Mouse (Mus musculus) MEL-GATA-1-ER (cell line): ENCODE measurements around the gene Fam32a.
A peak's percentile ranks its signal among the peaks of the same experiment; 100 is the strongest.

Experiments used
- DNase-seq: peaks from one replicate; pipeline ENCODE4 v3.0.0-alpha.2; 2012; ENCODE audit warnings: low read depth; ENCODE audit errors: extremely low read depth

The Fam32a gene

DNA sequence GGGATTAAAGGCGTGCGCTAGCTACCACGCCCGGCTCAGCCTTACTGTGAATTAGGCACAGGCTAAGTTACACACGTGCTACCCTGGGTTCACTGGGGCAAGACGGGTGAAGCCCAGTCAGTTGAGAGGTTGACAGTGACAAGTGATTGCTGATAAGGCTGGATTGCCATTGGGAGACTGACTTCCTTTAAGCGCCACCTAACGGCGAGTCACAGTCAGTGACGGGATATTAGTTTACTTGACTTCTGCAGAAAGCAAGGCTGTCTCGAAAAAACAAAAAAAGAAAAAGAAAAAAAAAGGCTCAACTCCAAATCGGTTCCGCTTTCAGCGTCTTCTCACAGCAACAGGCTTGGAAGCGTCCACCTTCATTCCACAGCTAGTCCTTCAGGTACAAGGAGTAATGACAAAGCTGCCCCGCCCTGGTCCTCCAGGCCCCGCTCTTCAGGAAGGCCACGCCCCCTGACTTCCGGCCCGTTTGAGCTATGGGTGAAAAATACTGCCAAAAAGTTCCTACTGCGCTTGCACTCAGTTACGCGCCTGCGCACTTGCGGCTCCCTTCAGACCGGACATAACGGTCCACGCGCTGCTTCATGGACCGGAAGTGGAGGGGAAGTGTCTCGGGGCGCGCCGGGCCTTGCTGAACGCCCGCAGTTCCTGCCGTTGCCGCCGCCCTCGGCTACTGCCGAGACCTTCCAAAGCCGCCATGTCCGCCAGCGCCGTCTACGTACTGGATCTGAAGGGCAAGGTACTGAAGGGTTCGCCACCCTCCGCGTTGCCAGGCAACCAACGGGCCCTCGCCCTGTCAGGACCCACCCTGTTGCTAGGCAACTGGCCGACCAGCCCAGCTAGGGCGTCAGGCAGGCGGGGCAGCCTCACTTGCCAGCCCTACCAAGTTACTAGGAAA lies 20.2 kb downstream of the Fam32a start, which contains the start of gene Ap1m1:
Gene Ap1m1, plus strand, starts transcription at position 520 of the 904 bp plus-strand sequence.
- peak; percentile 95 for DNase-seq

DNA sequence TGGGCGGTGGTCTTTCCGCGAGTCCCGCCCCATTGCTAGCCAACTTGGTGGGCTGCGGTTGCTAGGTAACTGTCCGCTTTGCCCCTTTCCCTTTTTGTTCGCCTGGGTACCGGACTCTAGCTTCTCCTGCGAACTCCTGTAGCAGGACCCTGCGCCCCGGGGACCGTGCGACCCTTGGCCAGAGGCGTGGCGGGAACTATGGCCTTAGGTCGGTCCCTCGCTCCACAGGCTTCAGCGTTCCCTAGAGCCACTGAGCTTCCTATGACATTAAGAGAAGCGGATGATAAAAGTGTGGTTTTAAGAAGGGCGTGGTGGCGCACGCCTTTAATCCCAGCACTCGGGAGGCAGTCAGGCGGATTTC lies 20.9 kb downstream of the Fam32a start:
- no peak for DNase-seq

DNA sequence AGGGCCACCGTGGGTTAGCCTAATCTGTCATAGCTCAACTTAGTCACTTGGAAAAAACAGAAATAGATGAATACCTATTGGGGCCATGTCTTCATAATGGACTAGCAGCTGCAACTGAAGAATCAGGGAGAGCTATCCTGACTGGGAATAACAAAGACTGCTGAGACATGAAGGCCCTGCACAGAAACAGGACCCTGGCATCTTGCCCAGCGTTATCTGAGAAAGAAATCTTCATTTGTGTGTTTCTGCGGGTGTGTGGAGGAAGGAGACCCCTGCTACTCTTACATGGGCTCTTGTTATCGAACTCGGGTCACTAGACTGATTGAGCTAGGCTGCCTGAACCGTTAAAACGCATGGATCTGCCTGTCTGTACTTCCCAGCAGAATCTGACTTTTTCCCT lies 21.4 kb downstream of the Fam32a start:
- no peak for DNase-seq

DNA sequence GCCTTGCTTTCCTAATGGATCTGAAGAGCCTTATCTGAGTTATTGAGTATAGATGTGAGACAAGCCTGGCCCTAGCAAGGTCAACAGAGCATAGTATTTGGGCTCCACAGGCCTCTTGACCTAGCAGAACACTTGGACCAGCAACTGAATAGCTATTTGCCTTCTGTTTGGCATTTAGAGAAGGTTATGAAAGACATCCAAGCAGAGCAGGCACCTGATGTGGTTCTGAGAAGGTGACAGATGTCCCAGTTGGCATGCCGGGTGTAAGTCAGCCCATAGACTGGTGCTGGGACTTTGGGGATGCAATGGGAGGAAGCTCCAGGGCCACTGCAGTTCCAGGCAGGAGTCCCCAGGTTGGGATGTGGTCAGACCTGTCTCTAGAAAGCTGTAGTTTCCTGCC lies 22.7 kb downstream of the Fam32a start:
- no peak for DNase-seq

DNA sequence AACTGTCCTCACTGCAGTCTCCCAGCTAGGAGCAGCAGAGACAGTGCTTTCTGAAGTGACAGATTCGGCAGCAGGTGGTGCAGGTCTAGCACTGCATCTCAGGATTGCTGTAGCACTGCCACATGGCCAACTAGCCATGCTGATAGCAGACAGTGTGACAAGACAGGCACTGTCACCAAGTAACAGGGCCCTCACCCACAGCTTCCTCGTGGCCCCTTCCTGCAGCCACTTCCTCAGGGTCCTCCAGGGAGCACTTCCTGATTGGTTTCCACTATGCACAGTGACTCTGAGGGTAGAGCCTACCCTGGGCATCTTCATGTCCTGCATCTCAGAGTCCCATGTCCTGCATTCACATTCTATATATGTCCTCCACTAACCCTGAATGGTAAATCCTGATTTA lies 25.1 kb downstream of the Fam32a start:
- DNase-seq: no peak

DNA sequence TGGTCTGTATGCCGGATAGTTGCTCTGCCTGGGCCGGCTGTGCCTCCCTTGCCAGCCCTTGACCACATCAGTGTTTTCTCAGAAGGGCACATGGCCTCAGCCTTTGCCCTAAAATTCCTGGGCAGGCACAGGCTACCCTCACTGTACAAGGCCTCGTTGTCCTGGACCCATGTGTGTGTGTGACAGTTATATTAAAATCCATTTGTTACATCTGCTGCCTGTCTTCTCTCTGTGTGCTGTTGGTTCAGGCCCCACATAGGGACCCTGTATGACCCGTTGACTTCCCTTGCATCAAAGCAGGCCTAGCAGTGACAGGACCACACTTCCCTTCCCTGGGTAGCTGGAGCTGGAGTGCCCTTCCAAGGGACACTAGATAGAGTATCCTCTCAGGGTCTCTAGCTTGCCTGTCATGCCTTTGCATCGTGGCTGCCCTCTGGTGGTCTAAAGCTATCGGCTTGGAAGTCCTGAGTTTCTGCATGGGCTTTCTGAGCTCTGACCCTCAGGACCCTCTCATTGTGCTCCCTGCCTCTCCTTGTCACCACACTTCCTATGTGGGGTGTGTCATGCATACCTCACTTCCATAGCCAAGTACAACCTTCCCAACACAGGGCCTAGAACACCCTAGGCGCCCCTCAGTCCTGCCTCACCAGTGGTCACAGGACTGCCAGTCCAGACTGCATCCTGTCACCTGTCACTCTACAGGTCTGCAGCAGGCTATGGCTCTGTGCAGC lies 37.8 kb downstream of the Fam32a start:
- DNase-seq: no peak

DNA sequence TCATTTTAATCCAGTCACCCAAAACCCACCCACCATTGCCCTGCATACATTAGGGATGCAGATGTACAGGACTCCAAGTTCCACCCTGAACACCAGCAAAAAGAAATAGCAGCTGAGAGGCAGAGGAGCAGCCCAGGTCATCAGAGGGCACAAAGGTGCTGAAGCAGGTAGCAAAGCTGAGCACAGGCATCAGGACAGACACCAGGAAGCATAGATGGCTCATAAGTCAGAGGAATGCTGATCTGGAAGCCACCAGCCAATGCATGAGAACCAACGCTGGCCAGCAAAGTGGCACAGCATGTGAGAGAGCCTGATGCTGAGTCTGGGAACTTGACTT lies 38.3 kb downstream of the Fam32a start:
- DNase-seq: no peak

DNA sequence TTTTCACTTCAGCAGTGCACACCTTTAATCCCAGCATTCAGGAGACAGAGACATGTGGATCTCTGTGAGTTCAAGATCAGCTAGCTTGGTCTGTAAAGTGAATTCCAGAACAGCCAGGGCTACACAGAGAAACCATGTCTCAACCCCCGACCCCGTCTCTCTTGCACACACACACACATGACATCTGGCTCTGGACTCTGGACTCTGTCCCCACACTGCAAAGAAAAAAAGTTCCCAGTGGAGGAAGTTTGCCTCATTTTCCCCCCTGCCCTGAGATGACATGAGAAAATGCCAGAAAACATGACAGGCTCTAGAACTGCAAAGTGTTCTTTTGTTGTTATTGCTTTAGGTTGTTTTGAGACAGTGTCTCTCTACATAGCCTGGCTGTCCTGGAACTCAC lies 40.3 kb downstream of the Fam32a start:
- no peak for DNase-seq

DNA sequence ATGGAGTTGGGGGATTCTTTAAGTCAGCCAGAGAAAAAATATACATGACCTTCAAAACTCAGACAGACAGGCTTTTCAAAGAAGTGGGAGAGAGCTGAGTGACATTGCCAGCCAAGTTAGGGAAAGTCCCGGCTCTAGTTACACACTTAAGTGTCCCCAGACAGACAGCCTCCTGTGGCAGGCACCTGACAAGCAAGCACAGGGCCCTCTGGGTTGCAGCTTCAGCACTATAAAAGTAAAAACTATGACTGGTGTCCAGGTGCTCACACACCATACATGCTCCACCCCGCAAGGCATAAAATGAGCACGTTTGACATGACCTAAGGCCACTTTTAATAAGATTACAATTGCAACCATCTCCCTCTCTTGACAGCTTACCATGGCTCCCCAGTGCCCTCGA lies 41.1 kb downstream of the Fam32a start:
- no peak for DNase-seq

DNA sequence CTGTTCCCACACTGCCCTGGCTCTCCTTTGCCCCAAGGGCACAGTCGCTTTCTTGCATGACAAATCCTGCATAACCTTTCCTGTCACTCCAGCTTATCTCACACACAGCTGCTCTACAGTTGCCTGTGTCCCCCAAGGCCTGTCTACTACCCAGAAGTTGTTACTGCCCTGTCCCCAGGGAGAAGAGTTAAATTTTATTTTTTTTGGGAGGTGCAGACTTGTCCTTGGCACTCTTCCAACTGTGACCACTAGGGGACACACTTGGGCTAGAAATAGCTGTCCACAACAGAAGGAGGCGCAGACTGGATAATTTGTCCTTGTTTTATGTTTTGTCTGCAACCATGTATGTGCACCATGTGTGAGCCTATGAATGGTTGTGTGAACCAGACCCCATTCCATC lies 41.5 kb downstream of the Fam32a start:
- DNase-seq: no peak

DNA sequence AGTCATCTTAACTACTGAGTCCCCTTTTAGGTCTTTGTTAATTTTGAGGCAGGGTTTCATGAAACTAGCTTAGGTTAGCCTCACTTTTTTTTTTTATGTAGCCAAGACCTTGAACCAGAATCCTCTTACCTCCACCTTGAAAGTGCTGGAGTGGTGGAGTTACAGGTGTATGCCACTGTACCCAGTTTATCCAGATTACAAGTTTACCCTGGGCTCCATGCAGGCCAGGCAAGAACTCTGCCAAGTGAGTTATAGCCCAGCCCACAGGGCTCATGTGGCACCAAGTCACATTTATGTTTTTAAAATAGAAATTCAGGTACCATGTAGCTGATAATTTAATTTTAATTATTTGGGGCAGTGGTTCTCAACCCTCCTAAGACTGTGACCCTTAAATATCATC lies 41.9 kb downstream of the Fam32a start:
- DNase-seq: no peak

DNA sequence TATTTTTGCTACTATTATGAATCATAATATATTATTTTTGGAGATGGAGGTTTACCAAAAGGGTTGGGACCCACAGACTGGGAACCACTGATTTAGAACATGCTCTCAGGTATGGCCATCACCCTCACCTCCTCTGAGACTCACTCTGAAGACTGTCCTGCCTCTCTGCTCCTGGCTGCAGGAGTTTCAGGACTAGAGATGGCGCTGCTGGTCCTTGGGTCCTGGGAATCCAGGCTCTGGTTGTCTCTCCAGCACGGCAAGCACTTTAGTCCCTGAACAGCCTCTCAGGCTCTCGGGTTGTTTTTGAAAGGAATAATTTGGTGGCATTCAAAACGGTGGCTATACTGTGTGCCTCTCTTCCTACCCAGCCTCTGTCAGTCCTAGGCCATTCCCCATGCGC lies 42.3 kb downstream of the Fam32a start:
- no peak for DNase-seq

DNA sequence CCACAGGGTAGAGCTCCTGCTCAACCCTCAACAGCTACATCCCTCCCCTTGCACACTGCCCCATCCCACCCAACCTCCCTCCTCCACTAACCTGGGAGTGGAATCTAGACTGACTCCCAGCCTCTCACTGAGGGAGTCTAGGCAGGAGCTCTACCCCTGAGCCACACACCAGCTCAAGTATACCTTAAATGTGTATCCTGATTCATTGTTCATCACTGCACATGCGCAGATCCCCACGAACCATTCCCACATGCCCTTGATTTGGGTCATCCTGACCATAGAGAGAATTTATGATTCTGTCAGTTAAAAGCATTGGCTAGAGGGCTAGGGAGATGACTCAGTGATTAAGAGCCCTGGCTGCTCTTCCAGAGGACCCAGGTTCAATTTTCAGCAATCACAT lies 43.2 kb downstream of the Fam32a start:
- no peak for DNase-seq

DNA sequence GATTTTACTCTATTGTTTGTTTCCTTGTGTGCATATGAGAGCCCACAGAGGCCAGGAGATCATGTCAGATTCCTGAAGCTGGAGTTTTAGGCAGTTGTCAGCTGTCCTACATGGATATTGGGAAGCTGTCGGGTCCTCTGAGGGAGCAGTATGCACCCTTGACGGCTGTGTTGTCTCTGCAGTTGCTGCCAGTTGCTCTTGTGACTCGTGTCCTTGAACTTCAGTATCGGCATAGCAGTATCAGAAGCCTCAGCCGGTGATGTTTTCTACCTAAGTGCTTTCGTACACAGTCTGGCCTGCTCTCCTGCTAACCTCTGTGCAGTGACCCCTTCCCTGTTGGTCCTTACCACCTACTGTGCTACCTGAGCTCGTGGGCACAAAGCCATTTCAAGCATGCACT lies 43.9 kb downstream of the Fam32a start:
- no peak for DNase-seq

DNA sequence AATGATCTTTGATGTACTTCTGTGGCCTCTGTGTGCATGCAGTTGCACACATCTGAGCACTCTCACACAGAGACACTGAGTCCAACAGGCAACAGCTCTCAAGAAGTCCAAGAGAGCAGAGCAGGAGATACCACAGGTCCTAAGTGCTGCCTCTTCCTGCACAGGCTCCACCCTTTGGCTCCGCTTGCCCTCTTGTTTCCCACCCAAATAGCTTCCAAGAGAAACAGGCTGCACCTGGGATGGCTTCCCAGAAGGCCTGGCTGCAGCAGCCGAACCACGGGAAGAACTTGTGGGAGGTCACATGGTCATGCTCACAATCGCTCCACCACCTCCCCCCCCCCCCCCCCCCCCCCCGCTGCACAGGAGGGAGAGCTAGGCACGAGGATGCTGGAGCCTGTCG lies 45.8 kb downstream of the Fam32a start:
- DNase-seq: no peak

DNA sequence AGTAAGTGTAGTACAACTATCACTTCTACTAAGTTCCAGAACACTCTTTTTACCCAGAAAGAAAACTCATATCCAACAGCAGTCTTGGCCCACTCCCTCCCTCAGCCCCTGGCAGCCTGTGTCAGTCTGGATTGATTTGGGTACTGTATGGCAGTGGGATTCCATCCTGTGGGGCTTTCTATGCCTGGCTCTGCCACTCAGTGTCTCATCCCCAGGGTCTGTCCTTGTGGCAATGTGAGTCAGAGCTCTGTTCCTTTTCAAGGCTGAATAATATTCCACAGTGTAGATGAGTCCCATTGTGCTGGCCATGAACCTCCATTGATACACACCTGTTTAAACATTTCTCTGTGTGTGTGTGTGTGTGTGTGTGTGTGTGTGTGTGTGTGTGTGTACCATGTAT lies 47.1 kb downstream of the Fam32a start:
- DNase-seq: no peak

DNA sequence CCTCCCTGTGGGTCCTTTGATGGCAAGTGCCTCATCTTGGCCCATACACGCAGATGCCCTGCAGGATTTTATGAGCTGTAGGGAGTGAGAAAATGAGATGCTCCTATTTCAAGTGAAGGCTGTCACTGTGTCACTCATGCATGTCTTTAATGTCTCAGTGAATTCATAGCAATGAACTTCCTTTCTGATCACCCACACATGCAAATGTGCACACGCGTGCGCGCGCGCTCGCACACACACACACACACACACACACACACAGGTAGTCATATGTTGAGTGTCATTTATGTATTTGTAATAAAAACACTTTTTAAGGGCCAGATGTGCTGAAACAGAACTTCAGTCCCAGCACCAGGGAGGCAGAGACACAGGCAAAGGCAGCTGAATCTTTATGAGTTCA lies 47.6 kb downstream of the Fam32a start:
- DNase-seq: no peak

DNA sequence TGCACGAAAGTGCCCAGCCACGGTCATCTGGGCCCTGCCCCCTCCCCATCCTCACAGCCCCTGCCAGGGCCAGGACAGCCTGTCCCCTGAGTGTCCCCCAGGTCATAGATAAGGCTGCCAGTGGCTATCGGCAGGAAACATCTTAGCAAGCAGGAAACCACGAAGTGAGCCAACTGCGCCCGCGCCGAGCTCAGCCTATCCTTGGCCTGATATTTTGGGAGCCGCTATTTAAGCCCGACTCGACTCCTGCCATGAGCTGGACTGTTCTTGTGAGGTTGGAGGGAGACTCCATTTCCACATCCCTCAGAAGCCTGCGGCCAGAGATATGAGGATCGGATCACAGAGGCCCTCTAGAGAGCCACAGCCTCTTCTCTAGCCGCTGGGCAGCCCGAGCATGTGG lies 48.8 kb downstream of the Fam32a start:
- peak; percentile 87 for DNase-seq

DNA sequence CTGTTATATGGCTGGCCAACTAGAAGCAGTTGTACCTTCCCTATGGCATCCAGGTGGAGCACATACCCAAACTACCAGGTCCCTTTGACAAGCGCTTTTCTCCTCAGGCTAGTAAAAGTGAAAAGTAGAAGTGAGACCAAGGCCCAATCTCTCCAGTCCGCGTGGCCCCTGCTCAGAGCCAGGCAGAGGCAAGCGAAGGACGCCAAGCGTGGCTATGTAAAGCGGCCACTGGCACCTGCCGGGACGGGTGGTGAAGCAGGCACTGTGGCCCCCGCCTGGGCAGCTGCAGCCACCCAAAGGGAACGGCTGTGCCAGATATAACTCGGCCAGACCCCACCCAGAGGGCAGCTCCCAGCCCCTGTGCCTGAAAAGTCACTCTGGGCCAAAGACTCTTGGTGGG lies 51.1 kb downstream of the Fam32a start:
- DNase-seq: no peak

DNA sequence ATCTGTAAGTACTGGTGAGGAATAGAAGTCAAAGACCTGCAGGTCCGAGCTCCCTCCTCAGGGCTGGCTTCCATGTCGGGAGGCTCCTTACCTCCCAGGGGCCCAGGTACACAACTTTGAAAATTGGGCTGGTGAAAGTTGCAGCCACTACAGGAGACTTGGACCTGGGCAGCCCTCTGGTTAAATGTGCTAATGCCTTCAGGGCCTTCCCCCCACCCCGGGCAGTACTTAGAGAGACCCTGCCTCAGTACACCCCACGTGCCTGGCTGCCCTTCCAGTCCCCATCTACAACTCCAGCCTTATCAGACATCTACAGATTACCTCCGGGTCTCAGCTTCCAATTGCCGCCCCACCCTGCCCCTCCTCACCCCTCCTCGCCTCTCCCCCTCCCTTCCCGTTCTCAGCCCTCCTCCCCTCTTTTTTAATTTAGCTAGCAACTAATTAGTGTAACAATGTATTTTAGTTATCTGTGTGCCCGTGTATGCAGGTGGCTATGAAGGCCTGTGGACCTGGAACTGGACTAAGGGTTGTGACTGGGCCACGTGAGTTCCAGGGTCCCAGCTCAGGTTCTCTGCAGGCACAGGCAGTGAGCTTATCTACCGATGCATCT lies 51.6 kb downstream of the Fam32a start:
- no peak for DNase-seq

DNA sequence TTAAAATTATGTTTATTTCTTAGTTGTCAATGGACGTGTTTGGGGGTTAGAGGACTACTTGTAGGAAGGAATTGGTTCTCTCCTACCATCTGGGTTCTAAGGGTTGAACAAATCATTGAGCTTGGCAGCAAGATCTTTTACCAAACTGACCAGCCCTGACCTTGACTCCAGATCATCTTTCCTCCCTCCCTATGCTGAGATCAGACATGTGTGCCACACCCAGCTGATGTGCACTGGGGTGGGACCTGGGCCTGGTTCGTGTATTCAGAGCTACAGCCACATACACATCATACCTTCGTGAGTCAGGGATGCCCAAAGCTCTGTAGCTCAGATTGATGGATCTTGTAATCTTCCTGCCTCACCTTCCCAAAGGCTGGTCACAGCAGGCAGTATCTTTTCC lies 52.2 kb downstream of the Fam32a start:
- DNase-seq: no peak

DNA sequence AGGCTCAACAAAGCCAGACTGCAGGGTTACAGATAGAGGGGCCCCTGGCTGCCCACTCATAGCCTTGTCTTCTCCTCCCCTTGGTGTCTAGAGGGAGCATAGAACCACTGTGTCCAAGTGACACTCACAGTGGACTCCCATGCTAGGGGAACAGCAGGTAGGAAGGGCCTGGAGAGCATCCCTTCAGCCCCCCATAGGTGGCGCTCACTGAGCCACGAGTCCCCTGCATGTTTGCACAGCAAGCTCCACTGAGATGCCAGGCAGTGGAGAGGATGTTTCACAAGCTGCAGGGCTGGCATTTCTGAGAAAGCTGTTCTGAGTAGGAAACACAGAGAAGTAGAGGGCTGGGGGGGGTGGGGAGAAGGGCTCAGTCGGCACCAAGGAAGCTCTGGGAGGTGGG lies 52.8 kb downstream of the Fam32a start:
- DNase-seq: no peak
